Mouse (Mus musculus) adrenal gland (tissue): ENCODE measurements around the gene Krtap17-1.

Experiments used
- intact Hi-C: fragments of 180-260 bp; cut with DNase I; formaldehyde crosslinking; loops from one replicate; pipeline ENCODE4 v1.15.1; 2025
- long read RNA-seq, 2 experiments: library from polyadenylated mRNA; unstranded; transcript quantifications; one replicate each; pipeline ENCODE4 v2.0.0; 2020; ENCODE audit warnings: borderline replicate concordance in 1 of 2; ENCODE audit not compliant: insufficient replicate concordance in 1 of 2

Krtap17-1 gene
- long read RNA-seq, experiment 1 = 0 reads
- long read RNA-seq, experiment 2 = 0 reads

- intact Hi-C loops = no loop called here
These were observed at the start of gene Krtap17-1 for GRCm38 (mm10) chr11:99993620-99994383. TSS of gene Krtap17-1 (minus strand) at chr11:99993994.

GRCm38 (mm10) chr11:100041454-100041853 is 47.7 kb upstream of the Krtap17-1 start, which contains the start of gene Krt34:
TSS of gene Krt34 (minus strand) at chr11:100041554.
- intact Hi-C loops = no loop called here

DNA sequence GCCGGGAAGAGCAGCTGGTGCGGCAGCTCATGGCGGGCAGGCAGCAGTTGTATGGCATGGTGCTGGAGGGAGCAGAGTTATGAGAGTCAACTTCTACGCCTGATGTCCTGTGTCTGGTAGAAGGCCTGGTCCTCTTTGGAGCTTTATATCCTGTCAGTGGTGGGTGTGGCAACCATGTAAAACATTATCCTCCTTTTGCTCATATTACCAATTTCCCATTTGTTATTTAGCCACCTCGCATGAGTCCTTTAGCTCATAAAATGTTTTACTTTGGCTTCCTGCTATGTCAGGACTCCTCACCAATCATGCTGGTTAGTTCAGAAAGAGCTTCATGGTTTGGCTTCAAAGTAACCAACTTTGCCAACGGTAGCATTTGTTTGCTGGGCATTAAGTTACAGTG is 36.0 kb upstream of the Krtap17-1 start, which contains the start of gene Krt33b:
Krt33b (minus strand) TSS at position 101 of the 400 bp plus-strand sequence.
- intact Hi-C loops = no loop called here

GRCm38 (mm10) chr11:100021438-100021837 is 27.6 kb upstream of the Krtap17-1 start:
- intact Hi-C loops = no loop called here

DNA sequence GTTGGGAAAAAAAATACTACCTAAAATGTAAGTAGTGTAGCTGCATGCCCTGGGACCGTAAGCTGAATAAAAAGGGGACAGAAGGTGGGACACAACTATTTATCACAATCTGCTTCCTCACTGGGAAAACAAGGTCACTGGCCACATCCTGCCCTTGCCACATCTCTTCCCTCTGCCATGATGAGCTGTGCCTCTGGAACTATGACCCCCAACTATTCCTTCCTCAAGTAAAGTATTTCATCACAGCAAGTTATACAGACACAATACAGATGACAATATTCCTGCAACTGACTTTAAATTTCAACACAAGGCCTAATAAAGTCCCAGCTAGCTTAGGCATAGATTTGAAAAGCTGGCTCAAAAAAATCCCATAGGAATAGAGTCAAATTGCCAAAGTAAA is 25.7 kb upstream of the Krtap17-1 start:
- intact Hi-C loops = no loop called here

- intact Hi-C loops = no loop called here
These were observed 22.3 kb upstream of the Krtap17-1 start, which contains the start of gene Krt33a for GRCm38 (mm10) chr11:100016112-100016511. TSS of gene Krt33a (minus strand) at chr11:100016212.

GRCm38 (mm10) chr11:100013691-100014171 is 19.9 kb upstream of the Krtap17-1 start:
- intact Hi-C loops = no loop called here

- intact Hi-C loops = no loop called here
These were observed 16.9 kb upstream of the Krtap17-1 start for GRCm38 (mm10) chr11:100010682-100011081.

GRCm38 (mm10) chr11:100008336-100008735 is 14.5 kb upstream of the Krtap17-1 start:
- intact Hi-C loops = loop anchor here (10.0 kb wide), 1 partner anchor 434 kb away; no protein-coding TSS in a partner anchor

DNA sequence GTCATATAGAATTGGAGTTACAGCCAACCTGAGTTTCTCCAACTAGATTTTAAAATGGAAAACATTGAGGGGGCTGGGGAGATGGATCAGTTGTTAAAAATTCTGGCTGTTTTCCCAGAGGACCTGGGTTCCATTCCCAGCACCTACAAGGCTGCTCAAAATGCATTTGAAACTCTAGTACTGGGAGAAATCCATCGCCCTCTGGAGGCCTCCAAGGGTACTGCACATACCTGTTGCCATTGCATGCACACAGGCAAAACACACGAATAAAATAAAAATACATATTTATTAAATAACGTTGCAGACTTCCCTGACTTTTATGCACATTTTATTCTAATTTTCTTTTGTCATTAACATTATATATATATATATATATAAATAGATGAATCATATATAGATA is 12.8 kb upstream of the Krtap17-1 start:
- intact Hi-C loops = loop anchor here (10.0 kb wide), 1 partner anchor 432 kb away; no protein-coding TSS in a partner anchor

DNA sequence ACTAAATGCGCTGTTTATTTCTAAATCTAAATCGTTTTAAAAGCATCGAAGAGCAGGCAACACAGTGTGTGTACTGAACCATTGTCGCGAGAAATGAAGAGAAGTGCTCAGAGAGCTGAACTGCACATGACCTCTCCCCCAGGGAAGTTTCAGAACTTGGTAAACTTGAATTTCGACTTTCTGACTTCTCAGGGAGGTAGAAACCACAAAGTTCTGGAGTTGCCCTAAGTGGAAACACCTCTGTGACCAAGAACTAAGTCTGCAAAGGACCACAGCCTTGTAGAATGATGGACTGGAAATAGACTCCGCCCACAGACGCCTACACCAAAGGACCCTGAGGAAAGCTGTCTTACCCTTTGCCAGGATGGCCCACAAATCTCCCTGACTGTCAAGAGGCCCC is 12.1 kb upstream of the Krtap17-1 start:
- intact Hi-C loops = loop anchor here (2.0 to 10.0 kb wide), 2 partner anchors 431 to 541 kb away; no protein-coding TSS in a partner anchor

- intact Hi-C loops = loop anchor here (2.0 to 10.0 kb wide), 3 partner anchors 430 to 593 kb away; no protein-coding TSS in a partner anchor
These were observed 11.1 kb upstream of the Krtap17-1 start for GRCm38 (mm10) chr11:100004846-100005245.

DNA sequence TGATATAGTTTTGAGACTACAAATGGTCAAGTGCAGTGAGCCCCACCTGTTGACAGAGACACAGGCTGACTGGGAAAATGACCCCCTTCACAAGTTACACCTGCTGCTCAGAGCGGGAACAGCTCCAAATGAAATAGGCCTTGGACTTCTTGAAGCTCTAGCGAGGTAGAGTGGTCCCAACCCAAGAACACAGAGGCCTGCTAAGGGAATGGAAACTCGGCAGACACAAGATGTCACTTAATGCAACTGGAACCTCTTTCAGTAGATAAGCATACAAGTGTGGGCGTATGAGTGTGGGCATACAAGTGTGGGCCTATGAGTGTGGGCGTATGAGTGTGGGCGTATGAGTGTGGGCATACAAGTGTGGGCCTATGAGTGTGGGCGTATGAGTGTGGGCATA is 5.3 kb upstream of the Krtap17-1 start:
- intact Hi-C loops = no loop called here

GRCm38 (mm10) chr11:99994384-99994661 is 529 bp upstream of the Krtap17-1 start:
- intact Hi-C loops = no loop called here

- intact Hi-C loops = no loop called here
These were observed 3.2 kb downstream of the Krtap17-1 start for GRCm38 (mm10) chr11:99990571-99990970.

DNA sequence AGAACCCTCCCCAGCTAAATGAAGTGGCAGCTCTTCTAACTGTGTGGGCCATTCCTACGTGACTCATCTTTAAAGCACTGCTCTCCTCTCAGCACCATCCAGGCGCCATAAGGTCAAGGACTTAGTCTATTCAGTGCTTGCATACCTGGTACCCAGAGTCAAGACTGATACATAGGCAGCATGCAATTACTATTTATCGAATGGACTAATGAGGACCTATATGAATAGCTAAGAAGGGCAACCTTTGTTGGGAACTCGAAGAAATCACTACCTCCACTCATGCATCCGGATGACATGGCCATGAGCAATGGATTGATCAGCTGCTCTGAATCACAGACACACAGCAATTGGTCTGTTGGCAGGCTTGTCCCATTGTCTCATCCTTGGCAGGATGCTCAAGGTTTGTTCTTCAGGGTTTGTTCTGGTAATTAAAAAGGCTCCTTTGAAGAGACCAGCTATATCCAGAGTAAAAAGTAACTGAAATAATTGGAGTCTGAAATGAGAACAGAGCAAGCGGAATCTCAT is 3.9 kb downstream of the Krtap17-1 start:
- intact Hi-C loops = no loop called here

DNA sequence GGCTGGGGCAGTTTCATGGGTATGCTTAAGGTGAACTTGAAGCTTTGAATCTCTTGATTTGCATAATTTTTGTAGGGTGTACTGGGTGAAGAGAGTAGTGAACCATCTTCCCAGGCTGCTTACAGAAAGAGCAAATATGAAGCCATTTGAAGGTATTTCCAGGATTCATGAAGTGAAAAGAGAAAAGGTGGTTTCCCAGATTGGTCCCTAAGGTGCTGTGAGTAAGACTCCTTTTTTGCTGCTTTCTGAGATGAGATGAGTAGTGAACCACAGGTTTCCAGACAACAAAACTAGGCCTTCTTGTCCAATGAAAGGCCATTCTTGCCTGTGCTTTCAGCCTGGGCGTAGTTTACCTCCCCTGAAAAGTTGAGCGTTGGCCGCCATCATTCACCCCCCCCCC is 5.3 kb downstream of the Krtap17-1 start:
- intact Hi-C loops = no loop called here

DNA sequence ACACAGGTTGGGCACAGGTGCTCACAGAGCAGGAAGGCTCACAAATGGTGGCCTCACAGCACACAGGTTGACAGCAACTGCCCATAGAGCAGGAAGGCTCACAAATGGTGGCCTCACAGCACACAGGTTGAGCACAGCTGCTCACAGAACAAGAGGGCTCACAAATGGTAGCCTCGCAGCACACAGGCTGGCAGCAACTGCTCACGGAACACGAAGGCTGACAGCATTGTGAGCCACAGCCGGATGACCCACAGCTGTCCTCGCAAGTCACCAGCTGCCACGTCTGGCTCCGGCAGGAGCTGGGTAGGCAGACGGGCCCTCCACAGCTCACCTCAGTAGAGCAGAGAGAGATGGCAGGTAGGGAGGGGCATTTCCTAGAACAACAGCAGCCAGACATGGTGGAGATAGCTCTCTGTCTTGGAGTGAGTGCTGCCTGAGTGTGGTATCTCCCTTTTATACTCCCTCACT is 7.6 kb downstream of the Krtap17-1 start, which contains the start of gene Krtap16-1:
Krtap16-1 (minus strand) TSS at position 418 of the 468 bp plus-strand sequence.
- intact Hi-C loops = no loop called here

GRCm38 (mm10) chr11:99985291-99986092 is 8.3 kb downstream of the Krtap17-1 start:
- intact Hi-C loops = no loop called here

- intact Hi-C loops = no loop called here
These were observed 10.4 kb downstream of the Krtap17-1 start for GRCm38 (mm10) chr11:99983442-99983841.

DNA sequence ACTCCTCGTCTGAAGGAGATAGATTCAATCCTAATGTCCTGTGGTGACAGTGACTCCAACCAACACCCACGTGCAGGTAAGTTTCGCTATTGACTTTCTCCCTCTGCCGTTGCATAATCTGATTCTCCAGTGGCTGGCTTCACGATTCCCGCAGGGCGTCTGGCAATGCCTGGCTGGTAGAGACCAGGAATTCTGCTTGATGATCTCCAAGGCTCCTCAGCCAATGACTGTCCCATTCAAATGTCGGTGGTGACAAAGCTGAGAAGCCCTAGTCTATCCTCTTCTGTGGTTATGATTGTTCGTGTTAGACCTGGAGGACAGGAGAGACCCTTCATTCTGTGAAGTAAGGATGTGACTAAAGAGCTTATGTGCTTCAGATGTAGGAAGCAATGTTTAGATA is 11.1 kb downstream of the Krtap17-1 start:
- intact Hi-C loops = no loop called here
